Mouse (Mus musculus): Measurements from ENCODE around the gene Slc39a8. TPM values are rescaled to one million over a fixed set of nuclear protein-coding genes. Genes with fewer than 3 reads are reported as not detected.

Slc39a8 gene
- polyA plus RNA-seq, 1 experiment: 5.4 TPM

DNA sequence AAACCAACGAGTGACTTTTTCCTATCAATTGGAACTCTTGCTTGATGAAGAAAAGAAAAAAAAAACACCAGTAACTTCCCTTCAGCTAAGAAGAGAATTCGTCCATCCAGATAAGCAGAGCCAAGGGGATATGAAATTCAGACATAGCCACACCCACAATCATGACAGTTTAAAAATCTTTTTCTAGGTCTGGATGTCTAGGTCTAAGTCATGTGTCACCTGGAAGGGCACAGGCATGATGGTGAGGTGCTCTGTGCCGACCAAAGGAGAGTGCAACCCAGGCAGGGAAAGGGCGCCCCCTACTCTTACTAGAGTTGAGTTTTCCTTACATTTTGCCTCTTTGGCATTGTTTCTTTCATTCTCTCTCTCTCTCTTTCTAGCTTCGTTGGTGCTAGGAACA lies 18.1 kb downstream of the Slc39a8 start:
- H3K27ac ChIP-seq (ENCODE audit: insufficient read depth, low read length): no peak overlapping the region
- no peaks in the 10 kb centered on the region for H3K4me1 ChIP-seq (ENCODE audit: control insufficient read depth, insufficient read depth, low read length)

DNA sequence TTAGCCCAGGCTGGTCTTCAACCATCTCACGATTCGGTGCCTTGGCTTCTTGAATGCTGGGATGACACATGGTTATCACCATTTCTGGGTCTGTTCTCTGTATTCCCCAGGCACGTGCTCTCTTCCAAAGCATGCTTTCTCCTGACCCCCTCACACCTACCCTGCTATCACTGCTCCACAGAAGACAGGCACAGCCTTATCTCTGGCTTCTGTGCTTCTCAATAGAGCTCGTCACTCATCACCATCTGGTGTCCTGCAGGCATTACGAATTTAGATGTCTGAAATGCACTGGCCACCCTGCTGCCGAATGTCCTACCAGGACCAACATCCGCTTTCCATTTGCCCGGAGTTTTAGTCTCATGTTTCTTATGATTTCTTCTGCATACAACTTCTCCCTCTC lies 18.6 kb downstream of the Slc39a8 start:
- H3K4me3 ChIP-seq (ENCODE audit: insufficient read depth, low read length): no peak overlapping the region
- H3K4me1 ChIP-seq (ENCODE audit: control insufficient read depth, insufficient read depth, low read length): no peaks in the 10 kb centered on the region
- TF ChIP-seq CTCF (IDR thresholded peaks at IDR 0.05; ENCODE audit: borderline replicate concordance, insufficient read depth, low read length): no peak
- TF ChIP-seq POLR2A (IDR thresholded peaks at IDR 0.05; ENCODE audit: low read depth, low read length): no peak
- no peak overlapping the region for H3K27ac ChIP-seq (ENCODE audit: insufficient read depth, low read length)

More for the DNA sequence above, 18.1 kb downstream of the Slc39a8 start:
- no peak overlapping the region for H3K4me3 ChIP-seq (ENCODE audit: insufficient read depth, low read length)
- no peak for TF ChIP-seq CTCF (IDR thresholded peaks at IDR 0.05; ENCODE audit: borderline replicate concordance, insufficient read depth, low read length)

DNA sequence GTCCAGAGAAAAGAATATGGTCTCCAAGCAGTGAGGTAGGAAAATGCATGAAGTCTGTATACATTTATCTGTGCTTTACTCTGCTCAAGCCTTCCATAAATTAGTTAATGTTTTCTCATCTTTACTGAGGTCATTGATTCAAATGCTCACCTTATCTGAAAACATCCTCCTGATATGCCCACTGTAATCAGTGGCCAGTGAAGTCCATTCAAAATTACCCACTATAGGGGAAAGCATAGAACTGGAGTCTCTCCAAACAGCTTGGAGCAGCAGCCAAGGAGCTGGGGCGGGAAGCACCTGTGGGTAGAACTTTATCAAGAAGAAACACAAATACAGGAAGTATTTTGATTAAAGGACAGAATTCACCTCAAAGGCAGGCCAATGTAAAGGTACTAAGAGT lies 19.8 kb downstream of the Slc39a8 start:
- TF ChIP-seq POLR2A (IDR thresholded peaks at IDR 0.05; ENCODE audit: low read depth, low read length): no peak
- no peak for TF ChIP-seq CTCF (IDR thresholded peaks at IDR 0.05; ENCODE audit: borderline replicate concordance, insufficient read depth, low read length)
- Histone ChIP-seq H3K4me3 (ENCODE audit: insufficient read depth, low read length) (no peak overlapping the region), H3K27ac (ENCODE audit: insufficient read depth, low read length) (no peak overlapping the region), H3K4me1 (ENCODE audit: control insufficient read depth, insufficient read depth, low read length) (no peaks in the 10 kb centered on the region)

DNA sequence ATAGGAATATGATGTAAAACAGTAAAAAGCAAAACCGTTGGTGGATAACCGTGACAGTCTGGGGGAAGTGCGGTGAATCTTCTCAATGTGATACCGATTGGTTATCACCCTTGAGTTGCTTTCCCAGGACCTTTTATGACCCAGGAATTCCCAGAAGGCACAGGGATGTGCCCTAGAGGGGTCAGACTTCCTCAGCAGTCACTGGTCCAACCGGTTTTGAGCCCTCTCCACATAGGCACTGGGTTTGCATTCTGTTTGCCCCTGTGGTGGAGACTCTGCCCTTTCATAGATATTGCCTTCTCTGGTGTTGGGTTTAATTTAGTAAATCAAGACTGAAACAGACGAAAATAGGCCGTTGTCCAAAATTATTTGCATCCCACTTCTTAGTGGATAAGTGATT lies 20.8 kb downstream of the Slc39a8 start:
- Histone ChIP-seq H3K27ac (ENCODE audit: insufficient read depth, low read length) (no peak overlapping the region), H3K4me3 (ENCODE audit: insufficient read depth, low read length) (no peak overlapping the region), H3K4me1 (ENCODE audit: control insufficient read depth, insufficient read depth, low read length) (no peaks in the 10 kb centered on the region)
- no peak for TF ChIP-seq POLR2A (IDR thresholded peaks at IDR 0.05; ENCODE audit: low read depth, low read length)
- TF ChIP-seq CTCF (IDR thresholded peaks at IDR 0.05; ENCODE audit: borderline replicate concordance, insufficient read depth, low read length): no peak

DNA sequence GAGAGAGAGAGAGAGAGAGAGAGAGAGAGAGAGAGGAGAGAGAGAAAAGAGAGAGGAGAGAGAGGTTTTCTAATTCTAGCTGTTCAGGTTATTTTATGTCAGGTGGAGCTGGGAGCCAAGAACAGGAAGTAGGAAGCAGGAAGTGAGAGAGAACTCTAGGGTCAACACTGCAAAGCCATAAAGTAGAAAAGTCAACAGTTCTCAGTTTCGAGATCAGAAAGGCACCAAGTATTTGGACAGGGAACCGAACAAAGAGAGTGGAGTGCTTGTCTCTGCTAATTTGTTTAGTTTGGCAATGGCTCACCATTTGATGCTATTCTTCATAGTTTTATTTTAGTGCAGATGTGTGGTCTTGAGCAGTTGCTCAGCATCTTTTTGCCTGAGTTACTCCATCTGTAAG lies 26.5 kb downstream of the Slc39a8 start:
- H3K27ac ChIP-seq (ENCODE audit: insufficient read depth, low read length): no peak overlapping the region
- no peaks in the 10 kb centered on the region for H3K4me1 ChIP-seq (ENCODE audit: control insufficient read depth, insufficient read depth, low read length)
- no peak overlapping the region for H3K4me3 ChIP-seq (ENCODE audit: insufficient read depth, low read length)
- TF ChIP-seq POLR2A (IDR thresholded peaks at IDR 0.05; ENCODE audit: low read depth, low read length): no peak
- no peak for TF ChIP-seq CTCF (IDR thresholded peaks at IDR 0.05; ENCODE audit: borderline replicate concordance, insufficient read depth, low read length)

DNA sequence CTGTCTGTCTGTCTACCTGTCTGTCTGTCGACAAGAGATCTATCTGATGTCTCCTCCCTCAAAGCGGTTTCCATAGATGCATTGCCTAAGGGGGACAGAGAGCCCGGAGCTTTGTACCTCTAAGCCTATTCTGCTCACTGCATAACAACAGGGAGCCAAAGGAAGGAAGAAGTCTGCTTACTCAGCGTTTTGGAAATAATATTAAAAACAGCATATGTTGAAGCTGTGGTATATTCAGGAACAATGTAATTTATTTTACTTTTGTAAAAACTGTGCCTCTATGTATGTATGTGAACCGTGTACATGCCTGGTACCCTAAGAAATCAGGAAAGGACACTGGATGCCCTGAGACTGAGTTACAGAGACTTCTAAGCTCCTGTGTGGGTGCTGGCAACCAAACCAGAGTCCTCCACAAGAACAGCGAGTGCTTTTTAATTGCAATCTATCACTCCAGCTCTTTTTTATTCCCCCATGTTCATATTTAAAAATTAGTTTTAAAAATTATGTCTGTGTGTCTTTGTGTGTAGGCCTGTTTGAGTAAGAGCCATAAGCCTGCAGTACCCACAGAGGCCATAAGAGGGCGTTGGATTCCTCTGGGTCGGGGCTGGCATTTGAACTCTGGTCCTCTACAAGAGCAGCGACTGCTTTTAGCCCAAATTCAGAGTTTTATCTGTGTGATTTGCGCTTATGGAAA lies 28.7 kb downstream of the Slc39a8 start:
- H3K27ac ChIP-seq (ENCODE audit: insufficient read depth, low read length): no peak overlapping the region
- no peak overlapping the region for H3K4me3 ChIP-seq (ENCODE audit: insufficient read depth, low read length)
- no peaks in the 10 kb centered on the region for H3K4me1 ChIP-seq (ENCODE audit: control insufficient read depth, insufficient read depth, low read length)
- TF ChIP-seq POLR2A (IDR thresholded peaks at IDR 0.05; ENCODE audit: low read depth, low read length) (no peak), CTCF (IDR thresholded peaks at IDR 0.05; ENCODE audit: borderline replicate concordance, insufficient read depth, low read length) (no peak)

DNA sequence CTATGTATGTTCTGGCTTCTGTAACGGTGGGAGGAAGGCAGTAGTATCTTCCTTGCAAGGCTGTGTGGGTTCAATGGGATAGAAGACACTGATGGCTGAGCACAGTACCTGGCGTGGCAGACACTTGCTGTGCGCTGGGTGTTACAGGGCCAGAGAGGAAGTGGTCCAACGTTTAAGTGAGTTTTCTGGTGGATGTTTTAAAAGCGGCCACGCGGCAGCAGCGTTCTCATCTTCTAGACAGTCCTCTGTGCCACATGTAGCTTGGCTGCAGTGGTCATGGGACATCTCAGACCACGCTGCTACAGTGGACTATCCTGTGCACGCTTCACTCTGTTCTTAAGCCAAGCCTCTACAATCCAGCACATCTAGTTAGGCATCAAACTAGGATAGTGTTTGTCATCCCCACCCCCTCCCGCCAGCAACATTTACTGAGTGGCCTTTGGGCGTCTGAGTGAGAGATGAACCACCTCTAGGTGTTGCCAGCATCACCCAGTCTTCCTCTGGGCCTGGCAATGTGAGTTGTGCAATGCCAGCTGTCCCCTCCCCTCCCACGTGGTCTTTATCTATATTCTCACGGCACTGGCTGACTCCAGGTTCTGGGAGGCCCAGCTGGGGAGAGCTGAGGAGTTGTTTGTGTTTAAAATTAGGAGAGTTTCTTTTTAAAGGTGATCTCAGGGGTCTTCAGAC lies 29.4 kb downstream of the Slc39a8 start:
- no peak overlapping the region for H3K27ac ChIP-seq (ENCODE audit: insufficient read depth, low read length)
- TF ChIP-seq CTCF (IDR thresholded peaks at IDR 0.05; ENCODE audit: borderline replicate concordance, insufficient read depth, low read length) (no peak), POLR2A (IDR thresholded peaks at IDR 0.05; ENCODE audit: low read depth, low read length) (no peak)
- H3K4me1 ChIP-seq (ENCODE audit: control insufficient read depth, insufficient read depth, low read length): no peaks in the 10 kb centered on the region

DNA sequence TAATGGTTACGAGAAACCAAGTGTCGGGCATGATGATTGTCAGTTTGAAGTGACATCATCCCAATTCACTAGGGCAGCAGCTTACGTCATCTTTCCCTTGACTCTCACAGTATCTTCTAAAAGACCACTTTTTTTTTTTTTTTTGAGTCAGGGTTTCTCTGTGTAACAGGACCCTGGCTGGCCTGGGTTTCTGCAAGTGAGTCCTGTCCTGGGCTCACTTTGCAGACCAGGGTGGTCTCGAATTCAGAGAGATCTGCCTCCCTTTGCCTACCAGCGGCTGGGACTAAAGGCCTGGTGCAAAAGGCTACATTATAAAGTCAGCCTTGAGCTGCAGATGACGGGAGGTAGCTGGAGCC lies 29.9 kb downstream of the Slc39a8 start:
- Histone ChIP-seq H3K4me3 (ENCODE audit: insufficient read depth, low read length) (no peak overlapping the region), H3K4me1 (ENCODE audit: control insufficient read depth, insufficient read depth, low read length) (no peaks in the 10 kb centered on the region), H3K27ac (ENCODE audit: insufficient read depth, low read length) (no peak overlapping the region)
- TF ChIP-seq CTCF (IDR thresholded peaks at IDR 0.05; ENCODE audit: borderline replicate concordance, insufficient read depth, low read length) (no peak), POLR2A (IDR thresholded peaks at IDR 0.05; ENCODE audit: low read depth, low read length) (no peak)

More for the DNA sequence above, 29.4 kb downstream of the Slc39a8 start:
- H3K4me3 ChIP-seq (ENCODE audit: insufficient read depth, low read length): no peak overlapping the region

DNA sequence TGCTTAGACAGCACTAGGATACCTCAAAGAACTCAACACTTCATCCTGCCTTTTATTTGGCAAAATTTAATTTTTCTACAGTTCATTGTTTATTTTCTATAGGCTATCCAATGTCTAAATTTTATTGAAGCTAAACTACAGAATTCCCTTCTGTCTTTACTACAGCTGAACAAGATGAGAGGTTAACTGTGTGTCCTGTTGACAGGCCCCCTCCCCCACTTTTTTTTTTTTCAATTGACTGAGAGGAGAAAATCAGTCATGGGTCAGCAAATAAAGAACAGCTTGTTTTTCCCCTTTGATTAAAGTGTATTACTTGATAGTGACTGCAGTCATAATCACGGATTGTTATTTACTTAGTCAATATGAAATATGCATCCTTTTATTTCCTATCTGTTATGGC lies 31.2 kb downstream of the Slc39a8 start:
- H3K4me1 ChIP-seq (ENCODE audit: control insufficient read depth, insufficient read depth, low read length): no peaks in the 10 kb centered on the region
- TF ChIP-seq CTCF (IDR thresholded peaks at IDR 0.05; ENCODE audit: borderline replicate concordance, insufficient read depth, low read length): no peak
- no peak for TF ChIP-seq POLR2A (IDR thresholded peaks at IDR 0.05; ENCODE audit: low read depth, low read length)
- H3K27ac ChIP-seq (ENCODE audit: insufficient read depth, low read length): no peak overlapping the region
- H3K4me3 ChIP-seq (ENCODE audit: insufficient read depth, low read length): no peak overlapping the region

DNA sequence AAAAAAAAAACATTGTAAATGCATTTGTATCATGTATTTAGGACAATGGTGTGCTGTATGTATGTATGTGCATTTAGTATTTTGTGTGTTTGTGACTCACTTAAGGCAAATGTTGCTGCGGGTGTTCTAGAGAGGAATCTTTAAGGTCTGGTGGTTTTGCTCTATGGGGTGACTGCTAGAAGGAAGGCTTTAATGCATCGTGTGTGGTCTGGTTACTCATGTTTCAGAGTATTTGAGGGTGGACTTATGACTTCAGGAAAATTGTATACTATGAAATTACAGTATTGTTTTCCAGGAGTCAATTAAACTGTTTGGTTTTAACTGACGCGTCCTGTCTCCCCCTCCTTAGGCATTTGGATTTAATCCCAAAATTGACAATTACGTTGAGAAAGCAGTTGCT lies 32.1 kb downstream of the Slc39a8 start:
- Histone ChIP-seq H3K27ac (ENCODE audit: insufficient read depth, low read length) (no peak overlapping the region), H3K4me3 (ENCODE audit: insufficient read depth, low read length) (no peak overlapping the region), H3K4me1 (ENCODE audit: control insufficient read depth, insufficient read depth, low read length) (no peaks in the 10 kb centered on the region)
- TF ChIP-seq CTCF (IDR thresholded peaks at IDR 0.05; ENCODE audit: borderline replicate concordance, insufficient read depth, low read length) (no peak), POLR2A (IDR thresholded peaks at IDR 0.05; ENCODE audit: low read depth, low read length) (no peak)
